Mouse (Mus musculus) liver, adult 2 months (tissue): ENCODE data around the gene Cdk8.

Experiments
- CTCF ChIP-seq: fragments of 200-500 bp; IDR thresholded peaks from 2 replicates; pipeline ENCODE4 v1.5.1; 2011; ENCODE audit warnings: low read depth, low read length, control low read depth
- POLR2A ChIP-seq: fragments of 200-500 bp; IDR thresholded peaks from 2 replicates; pipeline ENCODE4 v1.6.1; 2011; ENCODE audit warnings: low read length, control low read depth; ENCODE audit not compliant: insufficient read depth; ENCODE audit errors: extremely low read depth

GRCm38 (mm10) chr5:146307046-146307743, 76.2 kb downstream of the Cdk8 start:
- TF ChIP-seq CTCF (no peak), POLR2A (no peak)
